Mouse (Mus musculus): ENCODE measurements at regions not wholly inside any gene's neighbourhood (a gene's known extent, or its start where the extent isn't known, plus 50 kb on each side); places are given as distances from the start of the nearest gene placed in this dataset.

- no peak for DNase-seq (ENCODE audit: low spot score in 2 of 2)
Measured at GRCm38 (mm10) chr2:166271373-166272189, 116.1 kb upstream of the Sulf2 start.

GRCm38 (mm10) chr2:166270007-166270406 is 114.5 kb upstream of the Sulf2 start:
- DNase-seq (ENCODE audit: low spot score in 2 of 2), result no peak

GRCm38 (mm10) chr2:166266915-166267314 is 111.5 kb upstream of the Sulf2 start:
- DNase-seq (ENCODE audit: low spot score in 2 of 2), result no peak

GRCm38 (mm10) chr2:166266507-166266906 is 111.0 kb upstream of the Sulf2 start:
- no peak for DNase-seq (ENCODE audit: low spot score in 2 of 2)

- DNase-seq (ENCODE audit: low spot score in 2 of 2), result no peak
Measured at GRCm38 (mm10) chr2:166264756-166265155, 109.3 kb upstream of the Sulf2 start.

- peak in 1 of 2 experiments; percentile 48 for DNase-seq (ENCODE audit: low spot score in 2 of 2)
Measured at GRCm38 (mm10) chr2:166261799-166262198, 106.3 kb upstream of the Sulf2 start.

- DNase-seq (ENCODE audit: low spot score in 2 of 2), result no peak
Measured at GRCm38 (mm10) chr2:166261065-166261464, 105.6 kb upstream of the Sulf2 start.

- no peak for DNase-seq (ENCODE audit: low spot score in 2 of 2)
Measured at GRCm38 (mm10) chr2:166258771-166259180, 103.3 kb upstream of the Sulf2 start.

- DNase-seq (ENCODE audit: low spot score in 2 of 2), result no peak
Measured at GRCm38 (mm10) chr2:166257666-166258065, 102.2 kb upstream of the Sulf2 start.

GRCm38 (mm10) chr2:166256193-166256592 is 100.7 kb upstream of the Sulf2 start:
- DNase-seq (ENCODE audit: low spot score in 2 of 2), result no peak

GRCm38 (mm10) chr2:166254581-166254980 is 99.1 kb upstream of the Sulf2 start:
- DNase-seq (ENCODE audit: low spot score in 2 of 2), result no peak

GRCm38 (mm10) chr2:166252107-166252506 is 96.6 kb upstream of the Sulf2 start:
- no peak for DNase-seq (ENCODE audit: low spot score in 2 of 2)

GRCm38 (mm10) chr2:166251421-166251820 is 96.0 kb upstream of the Sulf2 start:
- DNase-seq (ENCODE audit: low spot score in 2 of 2), result no peak

- no peak for DNase-seq (ENCODE audit: low spot score in 2 of 2)
Measured at GRCm38 (mm10) chr2:166250571-166250970, 95.1 kb upstream of the Sulf2 start.

GRCm38 (mm10) chr2:166249338-166249950 is 94.0 kb upstream of the Sulf2 start:
- no peak for DNase-seq (ENCODE audit: low spot score in 2 of 2)

GRCm38 (mm10) chr2:166246401-166247189 is 91.1 kb upstream of the Sulf2 start:
- DNase-seq (ENCODE audit: low spot score in 2 of 2), result peak in 1 of 2 experiments; percentile 45

- no peak for DNase-seq (ENCODE audit: low spot score in 2 of 2)
Measured at GRCm38 (mm10) chr2:166245219-166245618, 89.8 kb upstream of the Sulf2 start.

- no peak for DNase-seq (ENCODE audit: low spot score in 2 of 2)
Measured at GRCm38 (mm10) chr2:166242786-166243521, 87.5 kb upstream of the Sulf2 start.

- DNase-seq (ENCODE audit: low spot score in 2 of 2), result no peak
Measured at GRCm38 (mm10) chr2:166241310-166241709, 85.8 kb upstream of the Sulf2 start.

GRCm38 (mm10) chr2:166240056-166240455 is 84.6 kb upstream of the Sulf2 start:
- DNase-seq (ENCODE audit: low spot score in 2 of 2), result no peak

- DNase-seq (ENCODE audit: low spot score in 2 of 2), result no peak
Measured at GRCm38 (mm10) chr2:166237554-166238269, 82.2 kb upstream of the Sulf2 start.

Data from spleen, postnatal 10 days (tissue).